Mouse (Mus musculus): ENCODE results near the gene Bcl2l1. TPM values are rescaled to one million over a fixed set of nuclear protein-coding genes. Genes with fewer than 3 reads are reported as not detected.
A peak's percentile ranks its signal among the peaks of the same experiment; 100 is the strongest.

Bcl2l1 gene
- total and polyA plus RNA-seq, 3 experiments = 21.3 to 80.3 (median 34.5) TPM

GRCm38 (mm10) chr2:152821023-152821422 lies 10.5 kb downstream of the Bcl2l1 start:
- Histone ChIP-seq H3K4me2 (ENCODE audit: insufficient read depth, low read depth, poor library complexity, severe bottlenecking) (no peak overlapping the region), H3K9ac (ENCODE audit: insufficient read depth, low read depth) (no peak overlapping the region), H3K27ac (ENCODE audit: insufficient read depth, low read depth) (0 out of 2 replicates have a peak overlapping the region, but pooled peaks have one; percentile 14), H3K4me3 (replicated peaks in 1 of 3; ENCODE audit: low read depth in 2 of 3, low read length in 2 of 3, poor library complexity in 1 of 3) (no peak overlapping the region), H3K79me2 (replicated peaks; ENCODE audit: control insufficient read depth, extremely low read depth, insufficient read depth, poor library complexity, severe bottlenecking) (peaks cover 93% of the 10 kb centered on the region), H3K9me3 (replicated peaks; ENCODE audit: low read length) (peaks cover 11% of the 10 kb centered on the region), H3K27me3 (replicated peaks) (no peaks in the 10 kb centered on the region), H3K4me1 (ENCODE audit: control insufficient read depth in 1 of 2, insufficient read depth in 2 of 2) (peaks cover 46 to 81% of the 10 kb centered on the region in 2 experiments), H3K36me3 (replicated peaks in 1 of 2; ENCODE audit: control insufficient read depth in 1 of 2, insufficient read depth in 1 of 2, low read length in 1 of 2) (peaks cover 49 to 64% of the 10 kb centered on the region in 2 experiments)
- no peak for DNase-seq (ENCODE audit: extremely low read depth)
- in situ Hi-C loops (cut with MboI; ENCODE audit: low pct_ligation_motif_present, low pct_unique_long_range_greater_than_20kb, low sequenced_read_pairs) = no loop called here
- dilution Hi-C loops (cut with MboI; ENCODE audit: extremely low pct_ligation_motif_present, extremely low pct_unique_long_range_greater_than_20kb, low sequenced_read_pairs) = no loop called here
- TF ChIP-seq HCFC1 (IDR thresholded peaks at IDR 0.05; ENCODE audit: low read depth, low read length) (no peak), POLR2AphosphoS2 (IDR thresholded peaks at IDR 0.05; ENCODE audit: low read depth, low read length) (0 out of 2 replicates have a peak, but pooled peaks have one; percentile 5)

GRCm38 (mm10) chr2:152820369-152820768 lies 11.2 kb downstream of the Bcl2l1 start:
- H3K4me1 ChIP-seq (ENCODE audit: control insufficient read depth in 1 of 2, insufficient read depth in 2 of 2) = peaks cover 51 to 83% of the 10 kb centered on the region in 2 experiments
- H3K79me2 ChIP-seq (replicated peaks; ENCODE audit: control insufficient read depth, extremely low read depth, insufficient read depth, poor library complexity, severe bottlenecking) = peaks cover 97% of the 10 kb centered on the region
- peaks cover 11% of the 10 kb centered on the region for H3K9me3 ChIP-seq (replicated peaks; ENCODE audit: low read length)
- H3K27me3 ChIP-seq (replicated peaks) = no peaks in the 10 kb centered on the region
- no peak for DNase-seq (ENCODE audit: extremely low read depth)
- H3K27ac ChIP-seq (ENCODE audit: insufficient read depth, low read depth) = no peak overlapping the region
- no peak overlapping the region for H3K4me2 ChIP-seq (ENCODE audit: insufficient read depth, low read depth, poor library complexity, severe bottlenecking)
- dilution Hi-C loops (cut with MboI; ENCODE audit: extremely low pct_ligation_motif_present, extremely low pct_unique_long_range_greater_than_20kb, low sequenced_read_pairs) (no loop called here), in situ Hi-C loops (cut with MboI; ENCODE audit: low pct_ligation_motif_present, low pct_unique_long_range_greater_than_20kb, low sequenced_read_pairs) (no loop called here)
- TF ChIP-seq HCFC1 (IDR thresholded peaks at IDR 0.05; ENCODE audit: low read depth, low read length) = no peak
- 0 out of 2 replicates have a peak, but pooled peaks have one; percentile 1 for TF ChIP-seq POLR2AphosphoS2 (IDR thresholded peaks at IDR 0.05; ENCODE audit: low read depth, low read length)
- H3K9ac ChIP-seq (ENCODE audit: insufficient read depth, low read depth) = no peak overlapping the region
- H3K4me3 ChIP-seq (replicated peaks in 1 of 3; ENCODE audit: low read depth in 2 of 3, low read length in 2 of 3, poor library complexity in 1 of 3) = no peak overlapping the region
- H3K36me3 ChIP-seq (replicated peaks in 1 of 2; ENCODE audit: control insufficient read depth in 1 of 2, insufficient read depth in 1 of 2, low read length in 1 of 2) = peaks cover 49 to 64% of the 10 kb centered on the region in 2 experiments

GRCm38 (mm10) chr2:152819926-152820325 lies 11.6 kb downstream of the Bcl2l1 start:
- H3K4me2 ChIP-seq (ENCODE audit: insufficient read depth, low read depth, poor library complexity, severe bottlenecking) = no peak overlapping the region
- H3K36me3 ChIP-seq (replicated peaks in 1 of 2; ENCODE audit: control insufficient read depth in 1 of 2, insufficient read depth in 1 of 2, low read length in 1 of 2) = peaks cover 49 to 67% of the 10 kb centered on the region in 2 experiments
- peaks cover 51 to 83% of the 10 kb centered on the region in 2 experiments for H3K4me1 ChIP-seq (ENCODE audit: control insufficient read depth in 1 of 2, insufficient read depth in 2 of 2)
- DNase-seq (ENCODE audit: extremely low read depth) = no peak
- TF ChIP-seq MAZ (IDR thresholded peaks at IDR 0.05; ENCODE audit: low read depth, low read length) = no peak
- TF ChIP-seq HCFC1 (IDR thresholded peaks at IDR 0.05; ENCODE audit: low read depth, low read length) = no peak
- no peak for TF ChIP-seq MXI1 (IDR thresholded peaks at IDR 0.05; ENCODE audit: low read depth, low read length)
- no peak for TF ChIP-seq SIN3A (IDR thresholded peaks at IDR 0.05; ENCODE audit: low read length)
- no peak for TF ChIP-seq NELFE (IDR thresholded peaks at IDR 0.05; ENCODE audit: low read depth, low read length)
- no peak for TF ChIP-seq ELF1 (IDR thresholded peaks at IDR 0.05; ENCODE audit: low read depth, low read length)
- TF ChIP-seq ZNF384 (IDR thresholded peaks at IDR 0.05; ENCODE audit: low read depth, low read length) = no peak
- no peak for TF ChIP-seq NRF1 (IDR thresholded peaks at IDR 0.05; ENCODE audit: low read depth, low read length)
- no peak for TF ChIP-seq IRF4 (IDR thresholded peaks at IDR 0.05; ENCODE audit: low read depth, low read length)
- TF ChIP-seq PAX5 (IDR thresholded peaks at IDR 0.05; ENCODE audit: low read length) = no peak
- no peak for TF ChIP-seq RCOR1 (conservative IDR thresholded peaks at IDR 0.05; ENCODE audit: low read depth, low read length)
- peak overlapping the region; percentile 27; the same call in 1 of the 2 replicates for H3K27ac ChIP-seq (ENCODE audit: insufficient read depth, low read depth)
- no peak overlapping the region for H3K4me3 ChIP-seq (replicated peaks in 1 of 3; ENCODE audit: low read depth in 2 of 3, low read length in 2 of 3, poor library complexity in 1 of 3)
- H3K9me3 ChIP-seq (replicated peaks; ENCODE audit: low read length) = peaks cover 11% of the 10 kb centered on the region
- H3K27me3 ChIP-seq (replicated peaks) = no peaks in the 10 kb centered on the region
- dilution Hi-C loops (cut with MboI; ENCODE audit: extremely low pct_ligation_motif_present, extremely low pct_unique_long_range_greater_than_20kb, low sequenced_read_pairs) (no loop called here), in situ Hi-C loops (cut with MboI; ENCODE audit: low pct_ligation_motif_present, low pct_unique_long_range_greater_than_20kb, low sequenced_read_pairs) (loop anchor here (5.0 kb wide), 1 partner anchor 38 kb away; no protein-coding TSS in a partner anchor)
- H3K79me2 ChIP-seq (replicated peaks; ENCODE audit: control insufficient read depth, extremely low read depth, insufficient read depth, poor library complexity, severe bottlenecking) = peaks cover 97% of the 10 kb centered on the region
- no peak overlapping the region for H3K9ac ChIP-seq (ENCODE audit: insufficient read depth, low read depth)

Measured in CH12.LX (cell line).